Mouse (Mus musculus) midbrain, postnatal 0 days (tissue): ENCODE measurements around the gene Erv3. TPM values are rescaled to one million over a fixed set of nuclear protein-coding genes. Genes with fewer than 3 reads are reported as not detected.

ENCODE experiments used
- ATAC-seq: fragments of 200-750 bp; cut with Nextera tagmentation; 2 replicates; pipeline ENCODE4 v1.8.0; 2017; ENCODE audit warnings: moderate number of reproducible peaks, mild to moderate bottlenecking, moderate TSS enrichment, moderate library complexity; ENCODE audit not compliant: low FRiP score
- DNase-seq: peaks from one replicate; pipeline ENCODE4 v3.0.0-alpha.2; 2015; ENCODE audit warnings: low spot score
- H3K27ac ChIP-seq: fragments of 300-500 bp; sonication (generic); 2 replicates; pipeline ENCODE4 v1.5.1; 2014; ENCODE audit warnings: low read depth, mild to moderate bottlenecking, low read length, mixed read lengths
- H3K27me3 ChIP-seq: fragments of 300-500 bp; sonication (generic); 2 replicates; pipeline ENCODE4 v1.6.1; 2014; ENCODE audit warnings: low read length, control low read depth, mixed read lengths; ENCODE audit not compliant: insufficient read depth
- H3K36me3 ChIP-seq: fragments of 300-500 bp; sonication (generic); 2 replicates; pipeline ENCODE4 v1.6.1; 2014; ENCODE audit warnings: low read length, control low read depth, mixed read lengths; ENCODE audit not compliant: insufficient read depth
- H3K4me1 ChIP-seq: fragments of 300-500 bp; sonication (generic); 2 replicates; pipeline ENCODE4 v1.6.1; 2014; ENCODE audit warnings: mild to moderate bottlenecking, control low read depth, antibody characterized with exemption, low read length, mixed read lengths; ENCODE audit not compliant: insufficient read depth
- H3K4me2 ChIP-seq: fragments of 300-500 bp; sonication (generic); 2 replicates; pipeline ENCODE4 v1.6.1; 2014; ENCODE audit warnings: low read depth, mild to moderate bottlenecking, low read length, mixed read lengths; ENCODE audit not compliant: poor library complexity, severe bottlenecking
- H3K4me3 ChIP-seq: fragments of 300-500 bp; sonication (generic); 2 replicates; pipeline ENCODE4 v1.5.1; 2014; ENCODE audit warnings: low read depth, mild to moderate bottlenecking, low read length, moderate library complexity
- H3K9ac ChIP-seq: fragments of 300-500 bp; sonication (generic); replicated peaks from 2 replicates; pipeline ENCODE4 v1.6.1; 2014; ENCODE audit warnings: mild to moderate bottlenecking, low read length, moderate library complexity, mixed read lengths; ENCODE audit not compliant: poor library complexity, severe bottlenecking
- H3K9me3 ChIP-seq: fragments of 300-500 bp; sonication (generic); 2 replicates; pipeline ENCODE4 v1.6.1; 2016; ENCODE audit warnings: low read length, control low read depth
- CTCF ChIP-seq: IDR thresholded peaks from 2 replicates; pipeline ENCODE4 v1.5.1; 2016; ENCODE audit warnings: antibody characterized with exemption, mild to moderate bottlenecking
- WGBS: fragments of 180-500 bp; shearing (Covaris S2); extraction: QIAGEN DNeasy Blood & Tissue Kit; methylation state at CpG from one replicate; pipeline ENCODE4 v1.1.7; 2014; 5-methylcytosine and 5-hydroxymethylcytosine counted together
- polyA plus RNA-seq: library from polyadenylated mRNA; unstranded; fragments of >200 nt; fragmentation: Nextera tagmentation; extraction: Ambion mirVana; gene quantifications from 2 replicates; pipeline ENCODE4 v1.2.1, GENCODE M21; 2015
- total RNA-seq: library from RNA; depleted of rRNA; stranded (reverse); fragments of >200 nt; gene quantifications from 2 replicates; pipeline ENCODE4 v1.2.3, GENCODE M21; 2014

Erv3 gene
- total and polyA plus RNA-seq, 2 experiments from 2014 or later = not detected

DNA sequence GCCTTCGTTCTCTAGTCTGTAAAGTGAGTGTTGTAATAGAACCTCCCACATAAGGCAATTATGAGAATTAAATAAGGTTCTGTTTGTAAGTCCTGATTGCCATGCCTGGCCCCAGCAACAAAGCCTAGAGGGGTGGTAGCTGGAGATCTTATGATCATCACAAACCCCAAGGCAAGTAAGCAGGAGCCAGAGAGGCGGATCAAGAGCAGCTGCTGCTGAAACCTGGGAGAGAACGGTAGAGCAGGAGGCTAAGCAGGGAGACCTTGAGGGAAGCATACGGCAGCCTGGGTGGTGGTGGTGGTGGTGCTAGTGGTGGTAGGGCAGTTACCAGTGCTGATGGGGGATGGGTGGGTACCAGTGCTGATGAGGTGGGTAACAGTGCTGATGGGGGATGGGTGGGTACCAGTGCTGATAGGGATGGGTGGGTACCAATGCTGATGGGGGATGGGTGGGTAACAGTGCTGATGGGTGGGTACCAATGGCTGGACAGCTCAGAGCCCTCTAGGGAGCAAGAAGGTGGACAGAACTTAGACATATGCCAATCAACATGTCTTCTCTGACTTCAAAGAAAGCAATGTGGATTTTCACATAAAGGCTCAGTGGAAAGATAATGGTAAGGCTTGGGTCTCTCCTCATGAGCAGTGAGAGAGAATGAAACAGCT, 32.4 kb downstream of the Erv3 start:
- Histone ChIP-seq H3K4me1 (no peaks in the 10 kb centered on the region), H3K27me3 (no peaks in the 10 kb centered on the region), H3K9me3 (no peaks in the 10 kb centered on the region), H3K4me2 (no peak overlapping the region), H3K36me3 (no peaks in the 10 kb centered on the region), H3K4me3 (no peak overlapping the region), H3K27ac (no peak overlapping the region), H3K9ac (no peak overlapping the region)
- TF ChIP-seq CTCF = no peak
- DNase-seq (no peak), ATAC-seq (no peak)
- 78% methylated on average over 4 of the region's 4 CpGs for WGBS

DNA sequence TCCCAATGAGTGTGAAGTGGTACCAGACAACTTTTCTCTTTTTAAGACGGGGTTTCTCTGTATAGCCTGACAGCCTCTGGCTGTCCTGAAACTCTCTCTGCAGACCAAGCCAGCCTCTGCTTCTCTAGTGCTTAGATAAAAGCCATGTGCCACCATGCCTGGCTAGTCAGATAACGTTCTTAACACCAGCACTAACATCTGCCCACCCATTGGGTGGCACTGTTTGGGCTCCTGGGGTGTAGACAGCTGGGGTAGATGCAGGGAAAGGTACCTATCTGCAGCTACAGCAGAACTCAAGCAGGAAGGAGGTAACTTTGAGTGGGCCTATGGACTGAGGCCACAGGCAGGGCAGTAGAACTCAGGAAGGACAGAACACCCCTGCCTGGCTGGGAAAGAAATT, 34.0 kb downstream of the Erv3 start:
- Histone ChIP-seq H3K4me2 (no peak overlapping the region), H3K9me3 (no peaks in the 10 kb centered on the region), H3K4me1 (no peaks in the 10 kb centered on the region), H3K27me3 (no peaks in the 10 kb centered on the region), H3K4me3 (no peak overlapping the region), H3K27ac (no peak overlapping the region), H3K36me3 (no peaks in the 10 kb centered on the region), H3K9ac (no peak overlapping the region)
- DNase-seq (no peak), ATAC-seq (no peak)
- WGBS = 63% methylated on average over 2 of the region's 2 CpGs
- TF ChIP-seq CTCF = no peak

DNA sequence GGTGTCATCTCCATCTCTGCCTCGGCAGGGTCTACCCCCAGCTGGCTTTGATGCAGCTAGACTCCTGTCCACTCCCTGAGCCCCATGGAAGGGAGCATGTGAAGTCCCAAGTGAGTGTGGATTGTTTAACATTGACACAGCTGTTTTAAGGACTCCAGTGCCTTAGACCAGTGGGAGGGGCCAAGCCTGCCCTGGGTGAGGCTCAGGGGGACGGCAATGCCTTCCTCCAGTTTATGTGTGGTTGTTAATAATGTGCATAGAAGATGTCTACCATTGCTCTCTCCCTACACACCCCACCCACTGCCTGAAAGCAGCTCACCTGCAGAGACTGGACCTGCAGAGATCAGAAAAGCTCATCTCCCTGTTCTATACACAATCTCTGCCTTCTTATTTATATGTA, 35.6 kb downstream of the Erv3 start:
- no peak overlapping the region for H3K4me3 ChIP-seq
- TF ChIP-seq CTCF = no peak
- no peak overlapping the region for H3K9ac ChIP-seq
- H3K27ac ChIP-seq = no peak overlapping the region
- no peaks in the 10 kb centered on the region for H3K27me3 ChIP-seq
- DNase-seq = no peak
- WGBS = 45% methylated on average over 2 of the region's 2 CpGs
- no peak overlapping the region for H3K4me2 ChIP-seq
- no peaks in the 10 kb centered on the region for H3K36me3 ChIP-seq
- no peaks in the 10 kb centered on the region; the same call in 1 of the 2 replicates for H3K4me1 ChIP-seq
- H3K9me3 ChIP-seq = no peaks in the 10 kb centered on the region
- ATAC-seq = no peak

DNA sequence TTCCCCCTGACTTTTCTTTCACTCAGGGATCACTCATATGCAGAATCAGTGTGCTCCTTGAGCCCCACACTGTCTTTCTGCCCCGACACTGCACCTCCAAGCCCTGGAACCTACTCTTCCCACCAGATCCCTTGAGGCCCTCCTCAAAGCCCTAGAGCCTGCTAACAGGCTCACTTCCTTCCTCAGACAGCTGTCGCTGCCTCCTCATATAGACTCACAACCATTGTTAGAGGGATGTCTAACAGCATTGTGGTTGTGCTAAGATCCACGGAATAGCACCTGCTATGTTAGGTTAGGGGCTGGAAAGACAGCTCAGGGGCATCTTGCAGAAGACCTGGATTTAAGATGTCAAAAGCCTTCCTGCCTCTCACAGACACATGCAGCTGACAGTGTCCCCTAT, 37.1 kb downstream of the Erv3 start:
- 85% methylated on average over 3 of the region's 3 CpGs for WGBS
- TF ChIP-seq CTCF = no peak
- Histone ChIP-seq H3K27ac (no peak overlapping the region), H3K4me2 (no peak overlapping the region), H3K9me3 (no peaks in the 10 kb centered on the region), H3K9ac (no peak overlapping the region), H3K4me1 (no peaks in the 10 kb centered on the region; the same call in 1 of the 2 replicates), H3K4me3 (no peak overlapping the region), H3K36me3 (no peaks in the 10 kb centered on the region), H3K27me3 (no peaks in the 10 kb centered on the region)
- no peak for DNase-seq
- no peak for ATAC-seq

DNA sequence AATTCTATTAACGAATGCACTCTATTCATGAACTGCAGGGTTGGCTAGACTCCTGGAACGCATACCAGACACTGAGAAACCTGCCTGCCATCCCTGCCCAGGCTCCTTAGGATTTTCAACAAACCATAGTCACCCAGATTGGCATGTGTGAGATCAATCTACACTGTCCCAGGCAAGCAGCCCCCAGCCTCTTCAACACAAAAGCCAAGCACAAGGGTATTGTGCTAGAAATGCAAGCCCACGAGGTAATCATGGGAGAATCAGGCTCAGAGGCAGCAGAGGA, 37.9 kb downstream of the Erv3 start:
- ATAC-seq (no peak), DNase-seq (no peak)
- 55% methylated on average over 3 of the region's 3 CpGs for WGBS
- Histone ChIP-seq H3K9ac (no peak overlapping the region), H3K9me3 (no peaks in the 10 kb centered on the region), H3K36me3 (no peaks in the 10 kb centered on the region), H3K27ac (no peak overlapping the region), H3K4me3 (no peak overlapping the region), H3K4me1 (no peaks in the 10 kb centered on the region; the same call in 1 of the 2 replicates), H3K27me3 (no peaks in the 10 kb centered on the region), H3K4me2 (no peak overlapping the region)
- TF ChIP-seq CTCF = no peak

DNA sequence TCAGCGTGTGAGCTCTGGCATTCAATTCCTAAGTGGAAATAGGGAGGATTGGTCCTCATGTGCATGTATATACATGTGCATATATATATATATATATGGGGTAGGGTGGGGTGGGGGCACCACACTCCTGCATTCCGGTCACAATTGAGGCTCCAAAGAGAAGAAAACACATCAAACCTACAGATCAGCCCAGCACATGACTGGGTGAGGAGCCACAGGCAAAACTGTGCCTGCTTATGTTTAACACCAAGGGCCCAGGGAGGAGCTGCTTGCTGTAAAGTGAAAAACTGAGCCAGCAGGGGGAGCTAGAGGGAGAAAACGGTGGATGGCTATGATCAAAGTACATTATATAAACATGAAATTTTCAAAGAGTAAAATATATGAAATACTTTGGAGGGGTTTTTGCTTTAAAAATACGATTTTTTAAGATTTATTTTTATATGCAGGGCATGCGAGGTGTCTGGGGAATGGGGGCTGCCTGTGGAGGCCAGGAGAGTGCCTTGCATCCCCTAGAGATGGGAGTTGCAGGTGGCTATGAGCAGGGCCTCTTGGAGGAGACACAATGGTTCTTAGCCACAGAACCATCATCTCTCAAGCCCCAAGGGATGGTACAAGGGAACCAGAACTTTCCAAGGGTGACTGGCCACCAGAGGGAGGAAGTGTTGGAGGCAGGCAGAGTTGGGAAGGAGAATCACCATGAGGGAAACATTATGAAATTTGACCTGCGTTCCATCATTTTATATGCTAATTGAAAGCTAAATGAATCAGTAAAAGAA, 38.4 kb downstream of the Erv3 start:
- H3K4me2 ChIP-seq = no peak overlapping the region
- H3K9me3 ChIP-seq = no peaks in the 10 kb centered on the region
- no peak overlapping the region for H3K4me3 ChIP-seq
- H3K27ac ChIP-seq = no peak overlapping the region
- TF ChIP-seq CTCF = peak; percentile 77
- no peaks in the 10 kb centered on the region for H3K27me3 ChIP-seq
- no peak overlapping the region for H3K9ac ChIP-seq
- 34% methylated on average over 6 of the region's 6 CpGs for WGBS
- DNase-seq (peak; percentile 71), ATAC-seq (peak; percentile 22; the same call in 1 of the 2 replicates)
- no peaks in the 10 kb centered on the region; the same call in 1 of the 2 replicates for H3K4me1 ChIP-seq
- no peaks in the 10 kb centered on the region for H3K36me3 ChIP-seq
